Mouse (Mus musculus) spleen, adult 10 weeks (tissue): ENCODE measurements around the gene Clock. TPM values are rescaled to one million over a fixed set of nuclear protein-coding genes. Genes with fewer than 3 reads are reported as not detected.

ENCODE experiments used
- polyA plus RNA-seq: library from polyadenylated mRNA; stranded (reverse); fragments of 350-450 nt; fragmentation: Illumina TruSeq; extraction: RNeasy Lipid Tissue Mini Kit (QIAGEN cat#74804); gene quantifications from one replicate; pipeline ENCODE4 v1.2.3, GENCODE M21; 2015; ENCODE audit warnings: low replicate concordance; ENCODE audit not compliant: insufficient read depth

The Clock gene
- 21.2 TPM for polyA plus RNA-seq

DNA sequence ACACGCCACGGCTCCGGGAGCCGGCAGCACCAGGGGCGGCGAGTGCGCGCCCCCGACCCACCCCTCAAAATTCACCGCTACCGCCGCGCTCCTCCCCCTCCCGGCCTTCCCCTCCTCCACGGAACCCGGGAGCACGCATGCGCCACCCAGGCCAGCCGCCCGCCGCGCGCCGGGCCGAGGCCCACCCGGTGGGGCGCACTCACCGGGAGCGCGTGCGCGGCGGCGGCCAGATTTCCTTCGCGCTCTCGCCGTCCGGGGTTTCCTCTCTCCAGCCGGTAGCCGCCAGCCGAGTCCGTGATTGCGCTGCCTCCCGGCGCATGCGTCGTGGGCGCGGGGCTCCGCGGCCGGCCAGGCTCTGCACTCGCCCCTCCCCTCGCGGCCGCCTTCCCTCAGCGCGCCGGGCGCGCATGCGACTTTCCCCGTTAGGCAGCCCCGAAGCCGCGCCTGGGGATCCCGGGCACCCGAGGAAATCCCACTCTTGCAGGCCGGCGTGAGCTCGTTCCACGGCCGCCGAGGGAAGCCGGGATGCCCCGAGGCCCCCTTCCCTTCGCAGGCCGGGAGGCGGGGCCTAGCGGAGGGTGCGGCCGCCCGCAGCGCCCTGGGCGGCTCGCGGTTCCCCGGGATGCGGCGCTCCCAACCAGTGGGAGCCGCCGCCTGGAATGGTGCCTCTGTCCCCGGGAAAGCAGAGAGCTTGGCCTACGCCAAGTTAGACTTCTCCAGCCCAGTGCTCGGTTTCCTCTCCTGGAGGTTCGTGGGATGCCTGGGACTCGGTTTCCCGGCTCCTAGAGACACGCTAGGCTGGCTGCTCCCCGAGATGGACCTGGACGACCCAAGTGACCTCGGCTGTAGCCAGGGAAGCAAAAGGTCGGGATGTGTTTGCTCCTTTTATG lies at the start of gene Clock:
TSS of gene Clock (minus strand) at position 341 of the 890 bp plus-strand sequence.

DNA sequence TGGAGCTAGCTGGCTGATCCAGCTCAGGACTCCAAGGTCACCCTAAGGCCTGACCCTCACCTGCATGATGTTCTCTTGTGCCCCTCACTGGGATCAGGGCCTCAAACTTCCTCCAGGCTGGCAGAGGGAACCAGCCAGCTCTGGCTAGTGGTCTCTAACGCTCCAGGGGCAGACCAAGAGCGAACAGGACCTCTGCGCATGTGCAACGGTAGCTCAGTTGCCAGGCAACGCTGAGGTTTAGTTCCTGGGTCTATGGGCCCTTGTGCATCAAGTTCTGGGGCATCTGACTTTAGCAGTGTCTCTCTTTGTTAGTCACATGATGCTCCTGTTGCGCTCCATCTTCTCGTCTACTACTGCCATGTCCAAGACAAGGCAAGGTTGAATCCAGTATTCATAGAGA lies 26.4 kb upstream of the Clock start, which contains the start of gene Pdcl2:
TSS of gene Pdcl2 (minus strand) at position 204 of the 400 bp plus-strand sequence.

DNA sequence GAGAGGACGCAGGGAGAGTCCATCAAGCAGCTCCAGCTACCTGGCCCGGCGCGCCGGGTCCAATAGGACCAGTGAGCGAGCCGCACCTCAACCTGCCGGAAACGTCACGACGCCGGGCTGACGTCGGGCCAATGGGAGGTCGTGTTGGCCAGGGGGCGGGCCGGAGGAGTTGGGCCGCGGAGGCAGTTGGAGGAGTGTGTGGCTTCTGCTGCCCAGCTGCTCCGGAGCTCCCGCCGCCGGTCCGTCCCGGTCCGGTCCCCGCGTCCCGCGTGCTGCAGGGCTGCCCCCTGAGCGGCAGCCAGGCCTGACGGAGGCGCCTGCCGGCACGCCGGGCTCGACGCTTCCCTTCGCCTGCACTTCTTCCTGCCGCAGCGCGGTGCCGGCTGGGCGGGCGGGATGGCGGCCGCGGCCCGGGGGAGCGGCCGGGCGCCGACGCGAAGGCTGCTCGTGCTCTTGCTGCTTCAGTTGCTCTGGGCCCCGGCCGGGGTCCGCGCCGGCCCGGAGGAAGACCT lies 120.8 kb downstream of the Clock start, which contains the start of gene Tmem165:
TSS of gene Tmem165 (plus strand) at position 131 of the 512 bp plus-strand sequence.

Other genes with a start within 250 kb of the Clock start
- gene Srd5a3, start 164.5 kb downstream of the Clock start, polyA plus RNA-seq, result 46.9 TPM
- 77.7 TPM for gene Tmem165, start 120.9 kb downstream of the Clock start, polyA plus RNA-seq
- gene Pdcl2, start 26.4 kb upstream of the Clock start, polyA plus RNA-seq, result not detected
- gene Nmu, start 59.0 kb upstream of the Clock start, polyA plus RNA-seq, result not detected
- gene Gm7271, start 179.2 kb upstream of the Clock start, polyA plus RNA-seq, result not detected
- 85.2 TPM for gene Exoc1, start 224.5 kb upstream of the Clock start, polyA plus RNA-seq